Mouse (Mus musculus) heart, embryonic 14.5 days (tissue): ENCODE data around the gene Htt. TPM values are rescaled to one million over a fixed set of nuclear protein-coding genes. Genes with fewer than 3 reads are reported as not detected.
"Not testable (repeated sequence)": the region's sequence is repeated elsewhere in the genome, so short reads cannot be mapped to it uniquely, and the experiment has no call there.

Source experiments
- ATAC-seq: fragments of 200-750 bp; cut with Nextera tagmentation; 2 replicates; pipeline ENCODE4 v1.8.0; 2017; ENCODE audit warnings: low read depth, moderate TSS enrichment; ENCODE audit not compliant: insufficient number of reproducible peaks, insufficient read depth, low FRiP score
- H3K27ac ChIP-seq, 2 experiments: fragments of 200-500 bp in 1 of 2; fragments of 300-500 bp in 1 of 2; sonication (generic) in 1 of 2; replicated peaks in 1 of 2; 2 replicates each; pipeline ENCODE4 v1.5.1; 2012 to 2014; ENCODE audit warnings: low read depth in 2 of 2, low read length in 2 of 2, control low read depth in 1 of 2, mild to moderate bottlenecking in 1 of 2, mixed read lengths in 1 of 2; ENCODE audit not compliant: control insufficient read depth in 1 of 2, insufficient read depth in 1 of 2
- H3K27me3 ChIP-seq: fragments of 300-500 bp; sonication (generic); 2 replicates; pipeline ENCODE4 v1.6.1; 2014; ENCODE audit warnings: mild to moderate bottlenecking, low read length, control low read depth; ENCODE audit not compliant: control insufficient read depth, insufficient read depth
- H3K36me3 ChIP-seq: fragments of 300-500 bp; sonication (generic); 2 replicates; pipeline ENCODE4 v1.6.1; 2014; ENCODE audit warnings: mild to moderate bottlenecking, control low read depth, low read length, mixed read lengths; ENCODE audit not compliant: control insufficient read depth, insufficient read depth
- H3K4me1 ChIP-seq, 2 experiments: fragments of 200-500 bp in 1 of 2; fragments of 300-500 bp in 1 of 2; sonication (generic) in 1 of 2; 2 replicates each; pipeline ENCODE4 v1.6.1; 2012 to 2014; ENCODE audit warnings: low read length in 2 of 2, control low read depth in 1 of 2, mixed read lengths in 1 of 2; ENCODE audit not compliant: control insufficient read depth in 2 of 2, insufficient read depth in 2 of 2
- H3K4me2 ChIP-seq: fragments of 300-500 bp; sonication (generic); 2 replicates; pipeline ENCODE4 v1.6.1; 2014; ENCODE audit warnings: mild to moderate bottlenecking, low read length
- H3K4me3 ChIP-seq, 2 experiments: fragments of 200-500 bp in 1 of 2; fragments of 300-500 bp in 1 of 2; sonication (generic) in 1 of 2; 2 replicates each; pipeline ENCODE4 v1.5.1; 2012 to 2014; ENCODE audit warnings: low read length in 2 of 2, mild to moderate bottlenecking in 2 of 2, control low read depth in 1 of 2, low read depth in 1 of 2, moderate library complexity in 1 of 2; ENCODE audit not compliant: control insufficient read depth in 1 of 2, insufficient read depth in 1 of 2
- H3K9ac ChIP-seq: fragments of 300-500 bp; sonication (generic); 2 replicates; pipeline ENCODE4 v1.6.1; 2014; ENCODE audit warnings: mild to moderate bottlenecking, low read length
- H3K9me3 ChIP-seq: fragments of 300-500 bp; sonication (generic); 2 replicates; pipeline ENCODE4 v1.6.1; 2016; ENCODE audit warnings: low read length, control low read depth; ENCODE audit not compliant: control insufficient read depth
- WGBS: fragments of 180-500 bp; shearing (Covaris S2); extraction: QIAGEN DNeasy Blood & Tissue Kit; methylation state at CpG from one replicate; pipeline ENCODE4 v1.1.7; 2014; 5-methylcytosine and 5-hydroxymethylcytosine counted together
- polyA plus RNA-seq: library from polyadenylated mRNA; unstranded; fragments of >200 nt; fragmentation: Nextera tagmentation; extraction: Ambion mirVana; gene quantifications from 2 replicates; pipeline ENCODE4 v1.2.1, GENCODE M21; 2014

Htt gene
- polyA plus RNA-seq, 1 experiment from 2014 or later = 11.9 TPM

GRCm38 (mm10) chr5:34806038-34806437, 44.5 kb downstream of the Htt start:
- Histone ChIP-seq H3K9me3 (no peaks in the 10 kb centered on the region), H3K4me2 (no peak overlapping the region), H3K27ac (no peak overlapping the region), H3K27me3 (no peaks in the 10 kb centered on the region), H3K4me1 (no peaks in the 10 kb centered on the region), H3K36me3 (peaks cover 63% of the 10 kb centered on the region), H3K4me3 (no peak overlapping the region), H3K9ac (no peak overlapping the region)
- 100% methylated on average over 1 of the region's 1 CpGs for WGBS
- ATAC-seq = no peak

GRCm38 (mm10) chr5:34822431-34823149, 61.0 kb downstream of the Htt start:
- WGBS = 91% methylated on average over 3 of the region's 3 CpGs
- Histone ChIP-seq H3K4me3 (no peak overlapping the region), H3K36me3 (peaks cover 75% of the 10 kb centered on the region), H3K27me3 (no peaks in the 10 kb centered on the region), H3K9me3 (no peaks in the 10 kb centered on the region), H3K27ac (no peak overlapping the region), H3K4me1 (no peaks in the 10 kb centered on the region), H3K4me2 (no peak overlapping the region), H3K9ac (no peak overlapping the region)
- no peak for ATAC-seq

GRCm38 (mm10) chr5:34854079-34854478, 92.5 kb downstream of the Htt start:
- Histone ChIP-seq H3K4me2 (no peak overlapping the region), H3K36me3 (peaks cover 45% of the 10 kb centered on the region), H3K27me3 (no peaks in the 10 kb centered on the region), H3K9me3 (no peaks in the 10 kb centered on the region), H3K4me3 (no peak overlapping the region), H3K27ac (no peak overlapping the region), H3K4me1 (no peaks in the 10 kb centered on the region), H3K9ac (no peak overlapping the region)
- WGBS = 97% methylated on average over 3 of the region's 3 CpGs
- no peak for ATAC-seq

GRCm38 (mm10) chr5:34865367-34865766, 103.8 kb downstream of the Htt start:
- Histone ChIP-seq H3K27ac (no peak overlapping the region), H3K4me2 (no peak overlapping the region), H3K9me3 (no peaks in the 10 kb centered on the region), H3K27me3 (no peaks in the 10 kb centered on the region), H3K4me1 (no peaks in the 10 kb centered on the region), H3K4me3 (no peak overlapping the region), H3K9ac (no peak overlapping the region), H3K36me3 (peaks cover 63% of the 10 kb centered on the region)
- WGBS = 75% methylated on average over 5 of the region's 5 CpGs
- ATAC-seq = no peak

GRCm38 (mm10) chr5:34880307-34880706, 118.8 kb downstream of the Htt start:
- ATAC-seq, H3K4me3 ChIP-seq, H3K9me3 ChIP-seq, H3K27ac ChIP-seq, H3K9ac ChIP-seq, H3K4me2 ChIP-seq, H3K4me1 ChIP-seq, H3K27me3 ChIP-seq: not testable (repeated sequence)
- H3K36me3 ChIP-seq = peaks cover 88% of the 10 kb centered on the region
- 82% methylated on average over 3 of the region's 3 CpGs for WGBS

GRCm38 (mm10) chr5:34881023-34881422, 119.5 kb downstream of the Htt start:
- Histone ChIP-seq H3K4me1 (no peaks in the 10 kb centered on the region), H3K4me3 (no peak overlapping the region), H3K4me2 (no peak overlapping the region), H3K9ac (no peak overlapping the region), H3K36me3 (peaks cover 84% of the 10 kb centered on the region), H3K9me3 (no peaks in the 10 kb centered on the region), H3K27me3 (no peaks in the 10 kb centered on the region), H3K27ac (no peak overlapping the region)
- no peak for ATAC-seq
- WGBS = 65% methylated on average over 3 of the region's 3 CpGs

- WGBS = 89% methylated on average over 3 of the region's 3 CpGs
- Histone ChIP-seq H3K9ac (no peak overlapping the region), H3K27me3 (no peaks in the 10 kb centered on the region), H3K4me2 (no peak overlapping the region), H3K27ac (no peak overlapping the region), H3K36me3 (peaks cover 81% of the 10 kb centered on the region), H3K9me3 (no peaks in the 10 kb centered on the region), H3K4me3 (no peak overlapping the region), H3K4me1 (no peaks in the 10 kb centered on the region)
- ATAC-seq = no peak
Measured at GRCm38 (mm10) chr5:34885250-34885649, 123.7 kb downstream of the Htt start.

- no peak overlapping the region for H3K4me2 ChIP-seq
- H3K36me3 ChIP-seq = peaks cover 85% of the 10 kb centered on the region
- no peak for ATAC-seq
- peaks cover 0 to 9% of the 10 kb centered on the region in 2 experiments; a peak in 1 of 4 replicates for H3K4me1 ChIP-seq
- no peaks in the 10 kb centered on the region for H3K9me3 ChIP-seq
- H3K4me3 ChIP-seq = no peak overlapping the region
- 65% methylated on average over 4 of the region's 4 CpGs for WGBS
- H3K27me3 ChIP-seq = no peaks in the 10 kb centered on the region
- no peak overlapping the region for H3K27ac ChIP-seq
- no peak overlapping the region for H3K9ac ChIP-seq
Measured at GRCm38 (mm10) chr5:34889252-34889651, 127.7 kb downstream of the Htt start.
